Mouse (Mus musculus): ENCODE results near the gene Phc2. TPM values are rescaled to one million over a fixed set of nuclear protein-coding genes. Genes with fewer than 3 reads are reported as not detected.

The Phc2 gene
- polyA plus RNA-seq, 1 experiment from 2014 or later = 7.5 TPM

- Histone ChIP-seq H3K27me3 (ENCODE audit: control insufficient read depth, insufficient read depth, low read length) (0 out of 2 replicates have a peak, but pooled peaks cover 2% of the 10 kb centered on the region), H3K9ac (ENCODE audit: low read length) (no peak overlapping the region), H3K4me3 (ENCODE audit: low read length) (no peak overlapping the region), H3K4me2 (ENCODE audit: low read depth, low read length) (no peak overlapping the region), H3K36me3 (ENCODE audit: control insufficient read depth, insufficient read depth) (no peaks in the 10 kb centered on the region), H3K9me3 (replicated peaks; ENCODE audit: control insufficient read depth, low read length) (peaks cover 5% of the 10 kb centered on the region), H3K4me1 (ENCODE audit: control insufficient read depth, insufficient read depth, low read length) (0 out of 2 replicates have a peak, but pooled peaks cover 6% of the 10 kb centered on the region), H3K27ac (ENCODE audit: low read length) (no peak overlapping the region)
- WGBS = 53% methylated on average over 14 of the region's 15 CpGs
- no peak for ATAC-seq (replicated peaks; ENCODE audit: extremely low read depth, insufficient read depth, low FRiP score)
Measured at GRCm38 (mm10) chr4:128692149-128692925, 37.8 kb downstream of the Phc2 start.

- 0 out of 2 replicates have a peak, but pooled peaks cover 2% of the 10 kb centered on the region for H3K27me3 ChIP-seq (ENCODE audit: control insufficient read depth, insufficient read depth, low read length)
- no peaks in the 10 kb centered on the region for H3K9me3 ChIP-seq (replicated peaks; ENCODE audit: control insufficient read depth, low read length)
- H3K9ac ChIP-seq (ENCODE audit: low read length) = no peak overlapping the region
- WGBS = 53% methylated on average over 5 of the region's 5 CpGs
- no peaks in the 10 kb centered on the region for H3K36me3 ChIP-seq (ENCODE audit: control insufficient read depth, insufficient read depth)
- no peak overlapping the region for H3K27ac ChIP-seq (ENCODE audit: low read length)
- ATAC-seq (replicated peaks; ENCODE audit: extremely low read depth, insufficient read depth, low FRiP score) = no peak
- H3K4me3 ChIP-seq (ENCODE audit: low read length) = no peak overlapping the region
- 0 out of 2 replicates have a peak, but pooled peaks cover 6% of the 10 kb centered on the region for H3K4me1 ChIP-seq (ENCODE audit: control insufficient read depth, insufficient read depth, low read length)
- no peak overlapping the region for H3K4me2 ChIP-seq (ENCODE audit: low read depth, low read length)
Measured at GRCm38 (mm10) chr4:128693207-128693606, 38.7 kb downstream of the Phc2 start.

- H3K9ac ChIP-seq (ENCODE audit: low read length) = no peak overlapping the region
- no peak overlapping the region for H3K4me2 ChIP-seq (ENCODE audit: low read depth, low read length)
- no peaks in the 10 kb centered on the region for H3K36me3 ChIP-seq (ENCODE audit: control insufficient read depth, insufficient read depth)
- H3K27ac ChIP-seq (ENCODE audit: low read length) = no peak overlapping the region
- H3K27me3 ChIP-seq (ENCODE audit: control insufficient read depth, insufficient read depth, low read length) = 0 out of 2 replicates have a peak, but pooled peaks cover 2% of the 10 kb centered on the region
- H3K4me1 ChIP-seq (ENCODE audit: control insufficient read depth, insufficient read depth, low read length) = 0 out of 2 replicates have a peak, but pooled peaks cover 6% of the 10 kb centered on the region
- H3K4me3 ChIP-seq (ENCODE audit: low read length) = no peak overlapping the region
- ATAC-seq (replicated peaks; ENCODE audit: extremely low read depth, insufficient read depth, low FRiP score) = no peak
- H3K9me3 ChIP-seq (replicated peaks; ENCODE audit: control insufficient read depth, low read length) = no peaks in the 10 kb centered on the region
Measured at GRCm38 (mm10) chr4:128694315-128694714, 39.8 kb downstream of the Phc2 start.

- no peak overlapping the region for H3K4me3 ChIP-seq (ENCODE audit: low read length)
- ATAC-seq (replicated peaks; ENCODE audit: extremely low read depth, insufficient read depth, low FRiP score) = no peak
- H3K9ac ChIP-seq (ENCODE audit: low read length) = no peak overlapping the region
- 0 out of 2 replicates have a peak, but pooled peaks cover 2% of the 10 kb centered on the region for H3K27me3 ChIP-seq (ENCODE audit: control insufficient read depth, insufficient read depth, low read length)
- 71% methylated on average over 7 of the region's 7 CpGs for WGBS
- H3K9me3 ChIP-seq (replicated peaks; ENCODE audit: control insufficient read depth, low read length) = no peaks in the 10 kb centered on the region
- no peak overlapping the region for H3K27ac ChIP-seq (ENCODE audit: low read length)
- H3K4me2 ChIP-seq (ENCODE audit: low read depth, low read length) = no peak overlapping the region
- H3K36me3 ChIP-seq (ENCODE audit: control insufficient read depth, insufficient read depth) = no peaks in the 10 kb centered on the region
- 0 out of 2 replicates have a peak, but pooled peaks cover 6% of the 10 kb centered on the region for H3K4me1 ChIP-seq (ENCODE audit: control insufficient read depth, insufficient read depth, low read length)
Measured at GRCm38 (mm10) chr4:128695149-128695548, 40.6 kb downstream of the Phc2 start.

- Histone ChIP-seq H3K4me3 (ENCODE audit: low read length) (no peak overlapping the region), H3K4me1 (ENCODE audit: control insufficient read depth, insufficient read depth, low read length) (no peaks in the 10 kb centered on the region), H3K36me3 (ENCODE audit: control insufficient read depth, insufficient read depth) (no peaks in the 10 kb centered on the region), H3K27ac (ENCODE audit: low read length) (peak overlapping the region; percentile 57), H3K27me3 (ENCODE audit: control insufficient read depth, insufficient read depth, low read length) (0 out of 2 replicates have a peak, but pooled peaks cover 2% of the 10 kb centered on the region), H3K4me2 (ENCODE audit: low read depth, low read length) (no peak overlapping the region), H3K9ac (ENCODE audit: low read length) (no peak overlapping the region), H3K9me3 (replicated peaks; ENCODE audit: control insufficient read depth, low read length) (no peaks in the 10 kb centered on the region)
- peak; percentile 79 for ATAC-seq (replicated peaks; ENCODE audit: extremely low read depth, insufficient read depth, low FRiP score)
- 54% methylated on average over 12 of the region's 12 CpGs for WGBS
Measured at GRCm38 (mm10) chr4:128698011-128698861, 43.7 kb downstream of the Phc2 start.

GRCm38 (mm10) chr4:128699916-128700315, 45.4 kb downstream of the Phc2 start:
- Histone ChIP-seq H3K36me3 (ENCODE audit: control insufficient read depth, insufficient read depth) (no peaks in the 10 kb centered on the region), H3K4me1 (ENCODE audit: control insufficient read depth, insufficient read depth, low read length) (no peaks in the 10 kb centered on the region), H3K9me3 (replicated peaks; ENCODE audit: control insufficient read depth, low read length) (no peaks in the 10 kb centered on the region), H3K27me3 (ENCODE audit: control insufficient read depth, insufficient read depth, low read length) (0 out of 2 replicates have a peak, but pooled peaks cover 2% of the 10 kb centered on the region), H3K9ac (ENCODE audit: low read length) (no peak overlapping the region), H3K4me2 (ENCODE audit: low read depth, low read length) (no peak overlapping the region), H3K4me3 (ENCODE audit: low read length) (no peak overlapping the region), H3K27ac (ENCODE audit: low read length) (no peak overlapping the region)
- no peak for ATAC-seq (replicated peaks; ENCODE audit: extremely low read depth, insufficient read depth, low FRiP score)
- WGBS = 88% methylated on average over 4 of the region's 4 CpGs

- H3K4me3 ChIP-seq (ENCODE audit: low read length) = no peak overlapping the region
- no peaks in the 10 kb centered on the region for H3K9me3 ChIP-seq (replicated peaks; ENCODE audit: control insufficient read depth, low read length)
- 60% methylated on average over 2 of the region's 2 CpGs for WGBS
- ATAC-seq (replicated peaks; ENCODE audit: extremely low read depth, insufficient read depth, low FRiP score) = no peak
- no peak overlapping the region for H3K4me2 ChIP-seq (ENCODE audit: low read depth, low read length)
- no peaks in the 10 kb centered on the region for H3K36me3 ChIP-seq (ENCODE audit: control insufficient read depth, insufficient read depth)
- H3K27ac ChIP-seq (ENCODE audit: low read length) = no peak overlapping the region
- peaks cover 2% of the 10 kb centered on the region; the same call in 1 of the 2 replicates for H3K27me3 ChIP-seq (ENCODE audit: control insufficient read depth, insufficient read depth, low read length)
- H3K9ac ChIP-seq (ENCODE audit: low read length) = no peak overlapping the region
- H3K4me1 ChIP-seq (ENCODE audit: control insufficient read depth, insufficient read depth, low read length) = no peaks in the 10 kb centered on the region
Measured at GRCm38 (mm10) chr4:128700543-128700942, 46.0 kb downstream of the Phc2 start.

GRCm38 (mm10) chr4:128705138-128705720, 50.7 kb downstream of the Phc2 start:
- H3K9ac ChIP-seq (ENCODE audit: low read length) = no peak overlapping the region
- H3K27me3 ChIP-seq (ENCODE audit: control insufficient read depth, insufficient read depth, low read length) = peaks cover 15% of the 10 kb centered on the region
- no peak for ATAC-seq (replicated peaks; ENCODE audit: extremely low read depth, insufficient read depth, low FRiP score)
- no peak overlapping the region for H3K4me2 ChIP-seq (ENCODE audit: low read depth, low read length)
- no peaks in the 10 kb centered on the region for H3K9me3 ChIP-seq (replicated peaks; ENCODE audit: control insufficient read depth, low read length)
- H3K4me1 ChIP-seq (ENCODE audit: control insufficient read depth, insufficient read depth, low read length) = peaks cover 10% of the 10 kb centered on the region
- no peaks in the 10 kb centered on the region for H3K36me3 ChIP-seq (ENCODE audit: control insufficient read depth, insufficient read depth)
- 83% methylated on average over 15 of the region's 15 CpGs for WGBS
- H3K27ac ChIP-seq (ENCODE audit: low read length) = no peak overlapping the region
- no peak overlapping the region for H3K4me3 ChIP-seq (ENCODE audit: low read length)
